Mouse (Mus musculus) embryo, embryonic 10.5 days (tissue): Measurements from ENCODE around the gene Mbtd1.

ENCODE experiments used
- DNase-seq: peaks from one replicate; pipeline ENCODE4 v3.0.0-alpha.2; 2015; ENCODE audit warnings: low spot score

The Mbtd1 gene

GRCm38 (mm10) chr11:93948887-93949567 lies 63.4 kb downstream of the Mbtd1 start:
- DNase-seq, result no peak

GRCm38 (mm10) chr11:93950045-93950444 lies 64.4 kb downstream of the Mbtd1 start:
- no peak for DNase-seq

GRCm38 (mm10) chr11:93952376-93952775 lies 66.7 kb downstream of the Mbtd1 start:
- DNase-seq, result no peak

GRCm38 (mm10) chr11:93954738-93955255 lies 69.1 kb downstream of the Mbtd1 start:
- DNase-seq, result no peak

GRCm38 (mm10) chr11:93955256-93956150 lies 69.9 kb downstream of the Mbtd1 start:
- DNase-seq, result peak; percentile 97

GRCm38 (mm10) chr11:93956159-93956558 lies 70.5 kb downstream of the Mbtd1 start, which contains the start of gene Nme2:
Nme2 (minus strand) TSS chr11:93956259.
- DNase-seq, result no peak

GRCm38 (mm10) chr11:93957031-93957555 lies 71.4 kb downstream of the Mbtd1 start:
- no peak for DNase-seq

GRCm38 (mm10) chr11:93957746-93958145 lies 72.1 kb downstream of the Mbtd1 start:
- no peak for DNase-seq

- DNase-seq, result no peak
These were observed 75.8 kb downstream of the Mbtd1 start for GRCm38 (mm10) chr11:93961482-93961881.

- no peak for DNase-seq
These were observed 77.4 kb downstream of the Mbtd1 start for GRCm38 (mm10) chr11:93963013-93963412.

- no peak for DNase-seq
These were observed 79.7 kb downstream of the Mbtd1 start for GRCm38 (mm10) chr11:93965391-93965790.

GRCm38 (mm10) chr11:93967381-93967780 lies 81.7 kb downstream of the Mbtd1 start:
- DNase-seq, result peak; percentile 39

- DNase-seq, result peak; percentile 100
These were observed 82.6 kb downstream of the Mbtd1 start, which contains the start of the genes Gm20390 and Nme1 for GRCm38 (mm10) chr11:93968005-93968847. Gm20390 (minus strand) TSS chr11:93968293. Nme1 (minus strand) TSS chr11:93968521.

- DNase-seq, result no peak
These were observed 83.1 kb downstream of the Mbtd1 start for GRCm38 (mm10) chr11:93968848-93969128.

- DNase-seq, result no peak
These were observed 83.5 kb downstream of the Mbtd1 start for GRCm38 (mm10) chr11:93969171-93969570.

- DNase-seq, result no peak
These were observed 84.1 kb downstream of the Mbtd1 start for GRCm38 (mm10) chr11:93969799-93970198.

GRCm38 (mm10) chr11:93972951-93973350 lies 87.3 kb downstream of the Mbtd1 start:
- no peak for DNase-seq

- peak; percentile 33 for DNase-seq
These were observed 93.9 kb downstream of the Mbtd1 start for GRCm38 (mm10) chr11:93979502-93980049.

- no peak for DNase-seq
These were observed 99.0 kb downstream of the Mbtd1 start for GRCm38 (mm10) chr11:93984619-93985018.

- DNase-seq, result no peak
These were observed 99.6 kb downstream of the Mbtd1 start for GRCm38 (mm10) chr11:93985265-93985664.

GRCm38 (mm10) chr11:93986298-93986697 lies 100.6 kb downstream of the Mbtd1 start:
- DNase-seq, result no peak
